Mouse (Mus musculus) C2C12 (cell line): ENCODE measurements around the gene Spata32.

Source experiments
- CTCF ChIP-seq: IDR thresholded peaks from one replicate; pipeline ENCODE4 v1.5.1; 2011; ENCODE audit not compliant: control insufficient read depth, insufficient read depth, insufficient read length
- MYOG ChIP-seq: IDR thresholded peaks from one replicate; pipeline ENCODE4 v1.6.1; 2011; ENCODE audit not compliant: control insufficient read depth, insufficient read length; ENCODE audit errors: extremely low read depth

DNA sequence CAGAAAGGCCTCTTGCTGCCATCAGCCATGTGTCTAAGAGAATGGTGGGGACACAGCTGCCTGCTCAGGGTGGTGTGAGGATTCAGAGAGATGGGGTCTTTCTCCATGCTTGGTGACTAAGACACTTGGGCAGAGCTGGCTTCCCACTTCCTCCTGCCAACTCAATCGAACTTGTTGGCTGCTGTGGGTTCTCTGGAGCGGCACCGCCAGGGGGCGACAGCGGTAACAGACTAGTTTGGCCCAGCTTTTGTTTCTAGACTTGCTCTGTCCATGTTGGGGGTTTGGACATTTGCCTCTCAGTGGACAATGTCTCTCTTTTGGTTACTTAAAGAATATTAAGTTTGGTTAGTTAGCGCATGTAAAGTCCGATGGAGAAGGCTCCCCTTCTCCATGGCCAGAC, 14.7 kb upstream of the Spata32 start:
- TF ChIP-seq CTCF (peak; percentile 85), MYOG (no peak)
